Mouse (Mus musculus) cerebellum, adult 18-20 months (tissue): Measurements from ENCODE around the gene Slc5a6.
"Not testable (repeated sequence)": the region's sequence is repeated elsewhere in the genome, so short reads cannot be mapped to it uniquely, and the experiment has no call there.

ENCODE experiments used
- DNase-seq, 2 experiments: peaks; one replicate each; pipeline ENCODE4 v3.0.0; 2021

Slc5a6 gene

DNA sequence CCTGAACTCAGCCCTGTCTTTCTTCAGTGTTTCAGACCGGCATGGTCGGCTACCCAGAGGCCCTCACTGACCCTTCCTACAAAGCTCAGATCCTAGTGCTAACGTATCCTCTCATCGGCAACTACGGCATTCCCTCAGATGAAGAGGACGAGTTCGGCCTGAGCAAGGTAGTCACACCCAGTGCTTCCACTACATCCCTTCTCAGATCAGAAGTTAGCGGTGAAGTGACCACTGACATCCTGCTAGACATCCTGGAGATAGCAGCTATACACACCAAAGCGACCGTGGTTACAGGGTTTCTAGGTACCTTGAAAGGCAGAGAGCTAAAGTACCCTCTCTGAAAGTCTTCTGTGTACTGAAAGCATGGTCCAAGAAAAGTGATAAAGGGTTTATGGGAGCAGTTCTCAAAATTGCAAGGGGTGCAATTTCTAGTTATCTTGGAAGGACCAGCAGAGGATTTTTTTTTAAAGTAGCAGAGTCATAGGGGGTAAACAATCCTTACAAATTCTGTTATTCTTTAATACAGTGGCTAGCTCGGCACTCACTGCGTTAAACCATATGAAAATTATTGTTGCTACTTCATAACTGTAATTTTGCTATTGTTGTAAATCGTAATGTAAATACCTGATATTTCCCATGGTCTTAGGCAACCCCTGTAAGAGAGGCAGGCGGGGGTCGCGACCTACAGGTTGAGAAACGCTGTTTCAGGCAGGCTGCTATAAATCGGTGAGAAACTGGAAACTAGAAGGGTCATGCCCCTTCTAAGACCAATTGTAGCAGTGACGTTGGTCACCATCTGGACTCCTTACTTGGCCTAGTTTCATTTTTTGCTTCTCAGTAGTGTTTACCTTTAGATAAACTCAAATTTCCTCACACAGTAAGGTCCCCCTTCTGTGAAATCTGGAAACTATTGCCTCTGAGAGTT lies 6.8 kb upstream of the Slc5a6 start:
- DNase-seq: no peak

GRCm38 (mm10) chr5:31054261-31055215 lies 5.8 kb upstream of the Slc5a6 start, which contains the start of gene Cad:
Gene Cad, plus strand, starts transcription at chr5:31054780.
- peak; percentile 95 to 97 for DNase-seq

DNA sequence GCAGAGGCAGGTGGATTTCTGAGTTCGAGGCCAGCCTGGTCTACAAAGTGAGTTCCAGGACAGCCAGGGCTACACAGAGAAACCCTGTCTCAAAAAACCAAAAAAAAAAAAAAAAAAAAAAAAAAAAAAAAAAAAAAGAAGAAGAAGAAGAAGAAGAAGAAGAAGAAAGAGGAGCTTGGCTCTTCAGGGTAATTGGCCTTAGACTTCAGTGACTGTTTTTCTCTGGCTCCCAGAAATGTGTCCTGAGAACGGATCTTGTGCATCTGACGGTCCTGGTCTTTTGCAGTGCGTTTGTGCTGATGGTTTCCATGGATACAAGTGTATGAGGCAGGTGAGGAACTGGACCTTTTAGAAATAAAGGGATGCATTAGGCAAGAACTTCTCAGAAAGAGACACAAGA lies 5.0 kb upstream of the Slc5a6 start:
- not testable (repeated sequence) for DNase-seq

DNA sequence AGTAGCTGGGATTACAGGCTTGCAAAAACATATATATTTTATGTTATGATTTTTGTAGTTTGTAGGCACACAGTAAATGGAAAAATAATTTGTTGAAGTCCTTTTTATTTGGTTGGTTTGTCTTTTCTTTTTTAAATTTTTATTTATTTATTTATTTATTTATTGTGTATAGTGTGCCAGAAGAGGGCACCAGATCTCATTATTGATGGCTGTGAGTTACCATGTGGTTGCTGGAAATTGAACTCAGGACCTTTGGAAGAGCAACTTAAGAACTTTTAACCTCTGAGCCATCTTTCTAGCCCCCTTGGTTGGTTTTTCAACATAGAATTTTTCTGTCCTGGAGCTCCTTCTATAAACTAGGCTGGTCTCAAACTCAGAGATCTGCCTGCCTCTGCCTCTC lies 1.7 kb upstream of the Slc5a6 start:
- no peak for DNase-seq

DNA sequence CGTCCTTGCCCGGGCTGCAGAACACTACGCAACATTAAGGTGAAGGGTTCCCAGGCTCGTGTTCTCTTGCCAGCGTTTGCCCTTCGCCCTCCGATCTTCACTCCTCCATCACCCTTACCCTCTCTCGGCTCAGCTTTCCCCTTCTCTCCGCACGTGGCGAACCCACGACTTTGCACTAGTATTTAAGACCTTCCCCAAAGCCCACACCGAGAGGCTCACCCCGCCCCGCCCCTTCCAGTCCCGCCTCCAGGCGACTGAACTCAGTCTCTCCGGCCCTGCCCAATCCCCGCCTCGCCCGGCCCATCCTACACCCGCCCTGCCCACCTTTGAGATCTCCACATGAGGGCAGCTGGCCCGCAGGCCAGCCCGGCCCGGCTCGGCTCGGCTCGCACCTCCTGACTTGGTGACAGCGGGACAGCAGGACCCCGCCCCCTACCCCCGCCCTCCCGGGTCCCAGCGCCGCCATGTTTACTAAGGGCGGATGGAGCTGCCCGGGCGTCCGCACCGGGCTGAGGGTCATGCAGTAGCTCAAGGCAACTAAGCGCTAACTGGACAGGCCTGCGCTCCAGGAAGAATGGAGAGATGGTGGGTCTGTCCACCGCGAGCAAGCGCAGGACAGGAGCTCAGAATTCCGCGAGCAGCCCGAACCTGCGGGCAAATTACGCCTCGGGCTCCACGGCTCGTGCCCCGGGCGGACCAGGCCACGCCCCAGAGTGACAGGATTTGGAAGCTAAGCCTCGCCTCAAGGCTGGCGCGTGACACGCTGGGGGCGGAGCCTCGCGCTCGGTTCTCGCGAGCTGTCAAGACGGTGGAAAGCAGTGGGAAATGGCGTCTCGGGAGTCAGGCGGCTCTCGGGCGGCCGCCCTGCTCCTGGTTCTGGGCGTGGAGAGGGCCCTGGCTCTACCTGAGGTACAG lies 619 bp downstream of the Slc5a6 start, which contains the start of gene Atraid:
Atraid (plus strand) TSS at position 465 of the 915 bp plus-strand sequence.
- peak; percentile 98 to 99 for DNase-seq

GRCm38 (mm10) chr5:31047074-31047473 lies 1.6 kb downstream of the Slc5a6 start:
- DNase-seq: no peak

GRCm38 (mm10) chr5:31046416-31046815 lies 2.3 kb downstream of the Slc5a6 start:
- no peak for DNase-seq

- DNase-seq: no peak
Measured at GRCm38 (mm10) chr5:31038171-31038845, 10.4 kb downstream of the Slc5a6 start.

DNA sequence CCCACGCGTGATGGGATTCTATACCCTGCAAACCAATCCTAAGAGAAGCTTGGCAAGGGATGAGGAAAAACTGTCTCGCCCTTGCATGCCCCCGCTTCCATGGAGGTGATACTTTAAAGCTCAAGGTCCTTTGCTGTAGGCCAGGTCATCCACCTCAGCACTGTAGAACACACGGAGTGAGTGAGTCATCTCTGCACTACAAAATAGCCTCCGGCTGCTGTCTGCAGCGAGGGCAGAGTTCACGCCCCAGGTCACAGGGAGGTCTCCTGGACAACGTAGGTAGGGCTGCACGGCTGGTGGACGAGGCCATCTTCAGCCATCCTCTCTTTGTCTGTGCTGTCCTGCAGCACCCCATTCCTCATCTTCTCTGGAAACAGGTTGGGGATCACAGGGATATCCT lies 12.2 kb downstream of the Slc5a6 start:
- DNase-seq: not testable (repeated sequence)

DNA sequence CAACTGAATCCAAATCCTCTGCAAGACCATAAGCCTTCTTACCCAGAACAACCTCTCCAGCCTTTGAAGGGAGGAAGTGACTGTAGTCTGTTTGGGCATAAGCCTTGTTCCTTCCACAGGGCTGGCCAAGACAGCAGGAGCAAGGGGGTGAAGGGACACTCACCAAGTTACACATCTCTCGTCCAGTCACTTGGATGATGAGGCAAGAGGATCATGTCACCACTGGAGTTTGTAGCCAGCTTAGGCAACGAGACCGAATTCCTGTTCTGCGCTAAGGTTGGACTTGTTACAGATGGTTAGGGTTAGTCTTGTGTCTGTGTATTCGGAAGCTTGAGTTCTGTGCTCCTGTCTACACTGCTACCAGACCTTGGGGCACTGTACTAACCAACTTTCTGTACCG lies 14.1 kb downstream of the Slc5a6 start:
- no peak for DNase-seq

GRCm38 (mm10) chr5:31031508-31031907 lies 17.2 kb downstream of the Slc5a6 start:
- DNase-seq: no peak

DNA sequence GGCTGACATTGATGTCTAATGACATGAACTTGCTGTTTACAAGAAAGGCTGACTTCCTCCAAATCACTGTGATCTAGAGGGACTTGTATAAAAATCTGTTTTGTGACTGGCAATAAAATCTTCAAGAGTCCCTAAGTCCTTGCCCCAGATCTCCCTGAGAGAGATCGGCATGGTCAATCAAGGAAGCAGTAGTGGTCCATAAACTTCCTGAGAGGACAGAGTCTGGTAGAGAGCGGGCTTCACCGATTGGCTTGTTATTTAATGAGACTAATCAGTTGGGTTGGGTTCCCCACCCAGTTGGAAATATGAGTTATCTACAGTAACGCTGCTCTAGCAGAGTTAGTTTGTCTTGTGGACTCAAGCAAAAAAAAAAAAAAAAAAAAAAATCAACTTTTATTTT lies 17.8 kb downstream of the Slc5a6 start:
- no peak for DNase-seq

GRCm38 (mm10) chr5:31024641-31025040 lies 24.1 kb downstream of the Slc5a6 start:
- no peak for DNase-seq

DNA sequence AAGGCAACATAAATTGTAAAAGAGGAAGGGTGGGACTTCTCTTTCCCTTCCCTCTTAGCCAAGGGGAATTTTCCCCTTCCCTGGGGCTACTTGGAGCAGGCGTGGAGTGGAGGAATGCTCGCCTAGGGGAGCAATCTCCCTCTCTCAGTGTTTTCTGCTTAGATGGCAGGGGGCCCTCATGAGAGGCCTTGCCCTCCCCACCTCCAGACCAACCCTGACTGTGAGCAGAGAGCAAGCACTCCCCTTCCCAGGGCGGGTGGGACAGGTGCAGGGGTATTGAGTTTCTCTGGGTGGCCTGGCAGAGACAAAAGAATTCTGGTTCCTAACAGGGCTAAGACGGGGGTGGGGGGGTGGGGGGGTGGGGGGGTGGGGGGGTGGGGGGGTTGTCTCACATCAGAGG lies 25.5 kb downstream of the Slc5a6 start:
- no peak for DNase-seq

DNA sequence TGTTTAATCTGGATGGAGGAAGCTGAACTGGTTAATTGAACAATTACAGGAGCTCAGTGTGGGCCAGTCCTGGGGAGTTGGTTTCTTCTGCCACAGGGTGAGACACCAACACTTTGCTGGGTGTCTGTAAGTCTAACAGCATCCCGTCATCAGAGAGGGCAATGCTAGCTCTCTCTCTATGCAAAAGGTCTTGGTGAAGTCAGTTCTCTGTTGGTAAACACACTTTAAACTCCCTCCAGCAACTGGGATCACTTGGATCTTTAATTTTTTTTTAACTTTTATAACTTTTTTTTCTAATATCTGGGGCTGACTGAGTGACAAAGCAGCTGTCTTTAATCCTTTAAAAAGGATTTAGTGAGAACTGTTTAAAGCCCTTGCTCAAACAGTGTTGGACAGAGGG lies 26.0 kb downstream of the Slc5a6 start:
- DNase-seq: no peak

DNA sequence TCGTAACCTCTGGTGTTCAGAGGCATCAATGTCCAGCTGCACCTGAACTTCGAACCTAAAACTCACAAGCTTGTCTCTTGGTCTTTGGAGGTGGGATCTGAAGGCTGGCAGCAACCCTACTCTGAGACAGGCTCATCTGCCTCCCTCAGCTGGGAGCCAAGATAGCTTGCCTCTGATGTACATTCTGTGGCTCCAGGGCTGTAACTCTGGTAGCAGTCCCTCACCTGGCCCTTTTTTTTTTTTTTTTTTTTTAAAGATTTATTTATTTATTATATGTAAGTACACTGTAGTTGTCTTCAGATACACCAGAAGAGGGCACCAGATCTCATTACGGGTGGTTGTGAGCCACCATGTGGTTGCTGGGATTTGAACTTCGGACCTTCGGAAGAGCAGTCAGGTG lies 26.9 kb downstream of the Slc5a6 start:
- not testable (repeated sequence) for DNase-seq

DNA sequence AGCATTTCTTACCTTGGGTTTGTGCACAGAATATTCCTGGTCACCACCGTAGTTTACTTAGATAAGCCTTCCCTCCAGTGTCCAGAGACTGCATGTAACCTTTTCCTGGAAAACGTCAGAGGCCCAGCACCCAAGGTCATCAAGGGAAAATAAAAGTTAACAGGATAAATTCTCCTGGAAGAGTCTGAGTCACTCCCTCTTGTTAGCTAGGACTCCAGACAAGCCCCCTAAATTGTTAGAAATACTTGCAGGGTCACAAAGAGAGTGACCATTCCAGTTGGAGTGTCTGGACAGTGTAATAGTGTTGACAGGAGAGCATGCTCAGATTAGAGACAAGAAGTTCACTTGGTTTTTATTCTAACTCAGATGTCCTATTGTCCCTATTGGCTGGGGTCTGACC lies 32.8 kb downstream of the Slc5a6 start:
- no peak for DNase-seq

- no peak for DNase-seq
Measured at GRCm38 (mm10) chr5:31012737-31013136, 36.0 kb downstream of the Slc5a6 start.

DNA sequence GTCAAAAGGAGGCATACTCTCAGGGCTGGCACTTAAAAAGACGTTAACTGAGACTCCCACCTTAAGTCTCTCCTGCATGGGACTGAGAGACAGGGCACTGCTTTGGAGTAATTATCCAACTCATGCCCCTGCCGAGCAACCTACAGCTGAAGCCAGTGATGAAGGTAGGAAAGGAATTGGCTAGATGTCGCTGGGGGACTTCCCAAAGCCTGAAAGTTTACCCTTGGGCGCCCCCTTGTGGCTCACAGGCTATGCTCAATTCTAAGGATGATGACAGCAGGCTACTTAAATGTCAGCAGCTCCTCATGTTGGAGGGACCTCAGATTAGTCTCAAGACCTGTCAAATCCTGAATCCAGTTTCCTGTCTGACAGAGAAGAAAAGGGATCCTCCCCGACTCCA lies 44.5 kb downstream of the Slc5a6 start:
- peak; percentile 89 to 93 for DNase-seq

GRCm38 (mm10) chr5:31001560-31001959 lies 47.2 kb downstream of the Slc5a6 start:
- DNase-seq: no peak

DNA sequence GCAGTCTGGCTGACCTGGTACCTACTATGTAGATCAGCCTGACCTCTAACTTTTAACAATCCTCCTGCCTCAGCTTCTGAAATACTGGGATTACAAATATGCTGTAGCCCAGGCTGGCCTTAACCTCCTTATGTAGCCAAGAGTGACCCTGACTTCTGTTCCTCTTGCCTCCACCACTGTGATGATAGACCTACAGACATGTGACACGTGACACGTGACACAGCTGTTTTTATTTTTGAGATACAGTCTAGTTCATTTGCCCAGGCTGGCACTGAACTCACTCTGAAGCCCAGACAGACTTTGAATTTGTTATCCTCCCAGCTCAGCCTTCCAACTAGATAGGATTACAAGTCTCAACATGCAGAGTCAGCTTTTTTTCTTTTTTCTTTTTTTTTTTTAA lies 47.7 kb downstream of the Slc5a6 start:
- no peak for DNase-seq

DNA sequence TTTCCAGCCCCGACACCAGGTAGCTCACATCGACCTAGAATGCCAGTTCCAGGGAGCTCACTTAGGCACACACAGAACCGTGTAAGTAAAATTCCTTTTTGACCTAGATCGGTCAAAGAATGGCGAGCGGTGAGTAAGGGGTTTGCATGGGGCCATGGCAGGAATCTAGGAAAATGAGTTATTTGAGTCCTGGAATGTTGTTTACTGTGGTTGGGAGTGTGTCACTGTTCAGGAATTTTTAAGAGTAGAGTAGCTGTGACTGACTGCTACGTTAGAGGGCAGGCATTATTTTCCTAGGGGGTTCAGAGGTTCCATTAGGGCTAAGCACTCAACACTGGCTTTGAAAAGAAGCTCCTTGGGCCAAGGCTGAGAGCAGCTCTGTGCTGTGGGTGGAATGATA lies 48.6 kb downstream of the Slc5a6 start:
- no peak for DNase-seq
